Mouse (Mus musculus) testis, adult 2 months (tissue): Measurements from ENCODE around the gene Stoml2.

Source experiments
- CTCF ChIP-seq: fragments of 200-500 bp; IDR thresholded peaks from 2 replicates; pipeline ENCODE4 v1.5.1; 2012; ENCODE audit warnings: low read depth, mild to moderate bottlenecking, inconsistent platforms, low read length, moderate library complexity; ENCODE audit not compliant: control insufficient read depth, insufficient read depth, insufficient replicate concordance
- POLR2A ChIP-seq: fragments of 200-500 bp; IDR thresholded peaks from 2 replicates; pipeline ENCODE4 v1.6.1; 2012; ENCODE audit warnings: low read depth, mild to moderate bottlenecking, inconsistent platforms, low read length, moderate library complexity; ENCODE audit not compliant: control insufficient read depth

GRCm38 (mm10) chr4:43059697-43060096, 28.2 kb upstream of the Stoml2 start:
- TF ChIP-seq CTCF (no peak), POLR2A (no peak)
